Mouse (Mus musculus) hindbrain, embryonic 10.5 days (tissue): ENCODE measurements around the gene Amigo1. TPM values are rescaled to one million over a fixed set of nuclear protein-coding genes. Genes with fewer than 3 reads are reported as not detected.

Experiments
- DNase-seq: peaks from one replicate; pipeline ENCODE4 v3.0.0-alpha.2; 2017; ENCODE audit warnings: low spot score
- H3K27ac ChIP-seq: fragments of 300-500 bp; sonication (generic); 2 replicates; pipeline ENCODE4 v1.5.1; 2016; ENCODE audit warnings: mild to moderate bottlenecking, moderate library complexity
- H3K27me3 ChIP-seq: fragments of 300-500 bp; sonication (generic); 2 replicates; pipeline ENCODE4 v1.6.1; 2016; ENCODE audit warnings: mild to moderate bottlenecking; ENCODE audit not compliant: poor library complexity, insufficient read depth, severe bottlenecking
- H3K36me3 ChIP-seq: fragments of 300-500 bp; sonication (generic); 2 replicates; pipeline ENCODE4 v1.6.1; 2016; ENCODE audit warnings: mild to moderate bottlenecking, moderate library complexity
- H3K4me1 ChIP-seq: fragments of 300-500 bp; sonication (generic); replicated peaks from 2 replicates; pipeline ENCODE4 v1.6.1; 2016; ENCODE audit warnings: mild to moderate bottlenecking
- H3K4me3 ChIP-seq: fragments of 300-500 bp; sonication (generic); 2 replicates; pipeline ENCODE4 v1.5.1; 2016; ENCODE audit warnings: mild to moderate bottlenecking, moderate library complexity
- H3K9me3 ChIP-seq: fragments of 300-500 bp; sonication (generic); 2 replicates; pipeline ENCODE4 v1.6.1; 2016; ENCODE audit warnings: mild to moderate bottlenecking, moderate library complexity
- WGBS: fragments of 180-500 bp; shearing (Covaris S2); methylation state at CpG from one replicate; pipeline ENCODE4 v1.1.7; 2016; 5-methylcytosine and 5-hydroxymethylcytosine counted together
- polyA plus RNA-seq: library from polyadenylated mRNA; unstranded; fragments of >200 nt; fragmentation: Nextera tagmentation; extraction: Ambion mirVana; gene quantifications from 2 replicates; pipeline ENCODE4 v1.2.1, GENCODE M21; 2016

Amigo1 gene
- polyA plus RNA-seq, 1 experiment from 2014 or later, result 5.8 TPM

- 91% methylated on average over 8 of the region's 8 CpGs for WGBS
- Histone ChIP-seq H3K27ac (no peak overlapping the region), H3K36me3 (peaks cover 73% of the 10 kb centered on the region), H3K4me3 (no peak overlapping the region), H3K4me1 (peaks cover 46% of the 10 kb centered on the region), H3K27me3 (no peaks in the 10 kb centered on the region), H3K9me3 (no peaks in the 10 kb centered on the region)
- no peak for DNase-seq
Observed at GRCm38 (mm10) chr3:108205601-108206000, 19.5 kb downstream of the Amigo1 start.

- DNase-seq, result no peak
- Histone ChIP-seq H3K27ac (no peak overlapping the region), H3K4me3 (no peak overlapping the region), H3K9me3 (no peaks in the 10 kb centered on the region), H3K4me1 (peaks cover 45% of the 10 kb centered on the region), H3K27me3 (no peaks in the 10 kb centered on the region), H3K36me3 (peaks cover 66% of the 10 kb centered on the region)
- 93% methylated on average over 15 of the region's 15 CpGs for WGBS
Observed at GRCm38 (mm10) chr3:108206731-108207375, 20.7 kb downstream of the Amigo1 start.

- 74% methylated on average over 3 of the region's 3 CpGs for WGBS
- Histone ChIP-seq H3K4me1 (peaks cover 31% of the 10 kb centered on the region), H3K27me3 (no peaks in the 10 kb centered on the region), H3K27ac (peak overlapping the region; percentile 99), H3K4me3 (peak overlapping the region; percentile 76), H3K36me3 (peaks cover 45% of the 10 kb centered on the region), H3K9me3 (no peaks in the 10 kb centered on the region)
- DNase-seq, result no peak
Observed at GRCm38 (mm10) chr3:108209001-108209400, 22.9 kb downstream of the Amigo1 start.

- no peak for DNase-seq
- WGBS, result 11% methylated on average over 8 of the region's 8 CpGs
- peaks cover 40% of the 10 kb centered on the region for H3K36me3 ChIP-seq
Observed at GRCm38 (mm10) chr3:108209536-108209935, 23.4 kb downstream of the Amigo1 start.

GRCm38 (mm10) chr3:108209946-108210770 is 24.0 kb downstream of the Amigo1 start:
- H3K4me3 ChIP-seq, result peak overlapping the region; percentile 76

More at GRCm38 (mm10) chr3:108209536-108209935, 23.4 kb downstream of the Amigo1 start:
- H3K4me3 ChIP-seq, result peak overlapping the region; percentile 76
- peaks cover 31% of the 10 kb centered on the region for H3K4me1 ChIP-seq
- peak overlapping the region; percentile 99 for H3K27ac ChIP-seq
- no peaks in the 10 kb centered on the region for H3K27me3 ChIP-seq
- H3K9me3 ChIP-seq, result no peaks in the 10 kb centered on the region

GRCm38 (mm10) chr3:108210771-108211139 is 24.6 kb downstream of the Amigo1 start, which contains the start of gene Atxn7l2:
Gene Atxn7l2, minus strand, starts transcription at chr3:108210934.
- 0% methylated on average over 14 of the region's 14 CpGs for WGBS
- peaks cover 31% of the 10 kb centered on the region for H3K4me1 ChIP-seq
- DNase-seq, result no peak
- H3K27me3 ChIP-seq, result no peaks in the 10 kb centered on the region
- no peaks in the 10 kb centered on the region for H3K9me3 ChIP-seq
- peaks cover 28% of the 10 kb centered on the region for H3K36me3 ChIP-seq
- H3K27ac ChIP-seq, result peak within 1 kb of the TSS; percentile 99
- H3K4me3 ChIP-seq, result peak within 1 kb of the TSS; percentile 76

More at GRCm38 (mm10) chr3:108209946-108210770, 24.0 kb downstream of the Amigo1 start:
- Histone ChIP-seq H3K27me3 (no peaks in the 10 kb centered on the region), H3K27ac (peak overlapping the region; percentile 99), H3K36me3 (peaks cover 34% of the 10 kb centered on the region), H3K9me3 (no peaks in the 10 kb centered on the region), H3K4me1 (peaks cover 31% of the 10 kb centered on the region)
- WGBS, result under 1% methylated on average over 72 of the region's 72 CpGs
- peak; percentile 95 for DNase-seq

- Histone ChIP-seq H3K4me1 (peaks cover 31% of the 10 kb centered on the region), H3K27ac (0 out of 2 replicates have a peak overlapping the region, but pooled peaks have one; percentile 99), H3K36me3 (peaks cover 17% of the 10 kb centered on the region), H3K4me3 (0 out of 2 replicates have a peak overlapping the region, but pooled peaks have one; percentile 76), H3K27me3 (no peaks in the 10 kb centered on the region), H3K9me3 (no peaks in the 10 kb centered on the region)
- DNase-seq, result no peak
- 87% methylated on average over 6 of the region's 6 CpGs for WGBS
Observed at GRCm38 (mm10) chr3:108211845-108212244, 25.7 kb downstream of the Amigo1 start.

- no peaks in the 10 kb centered on the region for H3K27me3 ChIP-seq
- no peak overlapping the region for H3K4me3 ChIP-seq
- no peak overlapping the region for H3K27ac ChIP-seq
- H3K4me1 ChIP-seq, result peaks cover 31% of the 10 kb centered on the region
- no peaks in the 10 kb centered on the region for H3K9me3 ChIP-seq
- peaks cover 12% of the 10 kb centered on the region for H3K36me3 ChIP-seq
- WGBS, result 88% methylated on average over 8 of the region's 8 CpGs
- DNase-seq, result no peak
Observed at GRCm38 (mm10) chr3:108212406-108212805, 26.3 kb downstream of the Amigo1 start.

- no peak for DNase-seq
- Histone ChIP-seq H3K27ac (no peak overlapping the region), H3K36me3 (no peaks in the 10 kb centered on the region), H3K9me3 (no peaks in the 10 kb centered on the region), H3K27me3 (no peaks in the 10 kb centered on the region), H3K4me3 (no peak overlapping the region), H3K4me1 (peaks cover 13% of the 10 kb centered on the region)
- 20% methylated on average over 5 of the region's 5 CpGs for WGBS
Observed at GRCm38 (mm10) chr3:108214734-108215133, 28.6 kb downstream of the Amigo1 start.

GRCm38 (mm10) chr3:108220661-108221060 is 34.5 kb downstream of the Amigo1 start:
- Histone ChIP-seq H3K9me3 (no peaks in the 10 kb centered on the region), H3K4me1 (peaks cover 2% of the 10 kb centered on the region; the same call in 1 of the 2 replicates), H3K36me3 (no peaks in the 10 kb centered on the region), H3K27me3 (peaks cover 37% of the 10 kb centered on the region), H3K4me3 (no peak overlapping the region), H3K27ac (no peak overlapping the region)
- 87% methylated on average over 3 of the region's 3 CpGs for WGBS
- DNase-seq, result no peak

GRCm38 (mm10) chr3:108225711-108226557 is 39.8 kb downstream of the Amigo1 start:
- peak overlapping the region; percentile 56 for H3K4me3 ChIP-seq
- peak; percentile 50 for DNase-seq
- H3K27me3 ChIP-seq, result peaks cover 64% of the 10 kb centered on the region
- H3K27ac ChIP-seq, result peak overlapping the region; percentile 82
- H3K4me1 ChIP-seq, result peaks cover 17% of the 10 kb centered on the region
- WGBS, result 2% methylated on average over 67 of the region's 67 CpGs
- no peaks in the 10 kb centered on the region for H3K36me3 ChIP-seq
- H3K9me3 ChIP-seq, result no peaks in the 10 kb centered on the region

GRCm38 (mm10) chr3:108226558-108227350 is 40.6 kb downstream of the Amigo1 start, which contains the start of gene Sypl2:
Gene Sypl2, minus strand, starts transcription at chr3:108226648.
- Histone ChIP-seq H3K9me3 (no peaks in the 10 kb centered on the region), H3K27ac (peak within 1 kb of the TSS; percentile 82), H3K27me3 (peaks cover 64% of the 10 kb centered on the region), H3K4me3 (peak within 1 kb of the TSS; percentile 56), H3K4me1 (peaks cover 17% of the 10 kb centered on the region), H3K36me3 (no peaks in the 10 kb centered on the region)
- 3% methylated on average over 44 of the region's 44 CpGs for WGBS
- peak; percentile 69 for DNase-seq
